Mouse (Mus musculus): ENCODE data around the gene Tcf15. TPM values are rescaled to one million over a fixed set of nuclear protein-coding genes. Genes with fewer than 3 reads are reported as not detected.

Gene Tcf15
- total RNA-seq (2014; fragmentation: Nextera tagmentation) (not detected in 2 replicates), total RNA-seq (2017) (not detected in 2 replicates)

GRCm38 (mm10) chr2:152143279-152144157 is at the start of gene Tcf15:
Gene Tcf15 (plus strand): TSS chr2:152143561.
- ATAC-seq (replicated peaks; ENCODE audit: poor library complexity, severe bottlenecking): peak; percentile 78

- 0 out of 2 replicates have a peak, but pooled peaks have one; percentile 17 for ATAC-seq (replicated peaks; ENCODE audit: poor library complexity, severe bottlenecking)
Observed at GRCm38 (mm10) chr2:152094856-152095545, 48.4 kb upstream of the Tcf15 start.

GRCm38 (mm10) chr2:152096922-152097321 is 46.4 kb upstream of the Tcf15 start:
- no peak for ATAC-seq (replicated peaks; ENCODE audit: poor library complexity, severe bottlenecking)

GRCm38 (mm10) chr2:152097916-152098315 is 45.4 kb upstream of the Tcf15 start:
- no peak for ATAC-seq (replicated peaks; ENCODE audit: poor library complexity, severe bottlenecking)

- ATAC-seq (replicated peaks; ENCODE audit: poor library complexity, severe bottlenecking): no peak
Observed at GRCm38 (mm10) chr2:152099538-152099937, 43.8 kb upstream of the Tcf15 start.

- no peak for ATAC-seq (replicated peaks; ENCODE audit: poor library complexity, severe bottlenecking)
Observed at GRCm38 (mm10) chr2:152101761-152102160, 41.6 kb upstream of the Tcf15 start.

GRCm38 (mm10) chr2:152102369-152102768 is 41.0 kb upstream of the Tcf15 start:
- ATAC-seq (replicated peaks; ENCODE audit: poor library complexity, severe bottlenecking): no peak

GRCm38 (mm10) chr2:152104711-152105317 is 38.5 kb upstream of the Tcf15 start:
- ATAC-seq (replicated peaks; ENCODE audit: poor library complexity, severe bottlenecking): 0 out of 2 replicates have a peak, but pooled peaks have one; percentile 9

- peak; percentile 88 for ATAC-seq (replicated peaks; ENCODE audit: poor library complexity, severe bottlenecking)
Observed at GRCm38 (mm10) chr2:152105318-152106224, 37.8 kb upstream of the Tcf15 start, which contains the start of gene Srxn1. Gene Srxn1 (plus strand): TSS chr2:152105516.

GRCm38 (mm10) chr2:152106225-152106595 is 37.2 kb upstream of the Tcf15 start:
- no peak for ATAC-seq (replicated peaks; ENCODE audit: poor library complexity, severe bottlenecking)

- ATAC-seq (replicated peaks; ENCODE audit: poor library complexity, severe bottlenecking): no peak
Observed at GRCm38 (mm10) chr2:152106597-152106996, 36.8 kb upstream of the Tcf15 start.

GRCm38 (mm10) chr2:152108702-152109101 is 34.7 kb upstream of the Tcf15 start:
- ATAC-seq (replicated peaks; ENCODE audit: poor library complexity, severe bottlenecking): no peak

- ATAC-seq (replicated peaks; ENCODE audit: poor library complexity, severe bottlenecking): no peak
Observed at GRCm38 (mm10) chr2:152109386-152109785, 34.0 kb upstream of the Tcf15 start.

- ATAC-seq (replicated peaks; ENCODE audit: poor library complexity, severe bottlenecking): no peak
Observed at GRCm38 (mm10) chr2:152111311-152111710, 32.0 kb upstream of the Tcf15 start.

- ATAC-seq (replicated peaks; ENCODE audit: poor library complexity, severe bottlenecking): peak; percentile 87
Observed at GRCm38 (mm10) chr2:152111920-152112319, 31.4 kb upstream of the Tcf15 start.

- no peak for ATAC-seq (replicated peaks; ENCODE audit: poor library complexity, severe bottlenecking)
Observed at GRCm38 (mm10) chr2:152112490-152112889, 30.9 kb upstream of the Tcf15 start.

- no peak; the same call in 1 of the 2 replicates for ATAC-seq (replicated peaks; ENCODE audit: poor library complexity, severe bottlenecking)
Observed at GRCm38 (mm10) chr2:152112970-152113369, 30.4 kb upstream of the Tcf15 start.

- ATAC-seq (replicated peaks; ENCODE audit: poor library complexity, severe bottlenecking): no peak
Observed at GRCm38 (mm10) chr2:152114057-152114975, 29.0 kb upstream of the Tcf15 start.

- no peak for ATAC-seq (replicated peaks; ENCODE audit: poor library complexity, severe bottlenecking)
Observed at GRCm38 (mm10) chr2:152117694-152118093, 25.7 kb upstream of the Tcf15 start.

All from granulocyte monocyte progenitor cell, adult 5-6 weeks (primary cell).